Mouse (Mus musculus) cerebellum, adult 2 months (tissue): ENCODE data around the gene Gm21833.

Source experiments
- CTCF ChIP-seq: fragments of 200-500 bp; IDR thresholded peaks from 2 replicates; pipeline ENCODE4 v1.5.1; 2011; ENCODE audit warnings: low read depth, mild to moderate bottlenecking, control low read depth, low read length, moderate library complexity, borderline replicate concordance; ENCODE audit not compliant: insufficient read depth
- POLR2A ChIP-seq: fragments of 200-500 bp; IDR thresholded peaks from 2 replicates; pipeline ENCODE4 v1.6.1; 2011; ENCODE audit warnings: low read length, control low read depth, borderline replicate concordance; ENCODE audit not compliant: insufficient read depth

GRCm38 (mm10) chr16:82816615-82817014, 11.6 kb upstream of the Gm21833 start:
- TF ChIP-seq CTCF (no peak), POLR2A (no peak)
